Mouse (Mus musculus) heart, embryonic 15.5 days (tissue): ENCODE data around the gene Pakap. TPM values are rescaled to one million over a fixed set of nuclear protein-coding genes. Genes with fewer than 3 reads are reported as not detected.

Experiments used
- ATAC-seq: fragments of 200-750 bp; cut with Nextera tagmentation; replicated peaks from 2 replicates; pipeline ENCODE4 v1.8.0; 2017; ENCODE audit warnings: low read depth, moderate TSS enrichment; ENCODE audit not compliant: insufficient number of reproducible peaks, insufficient read depth, low FRiP score
- H3K27ac ChIP-seq: fragments of 300-500 bp; sonication (generic); 2 replicates; pipeline ENCODE4 v1.5.1; 2015; ENCODE audit warnings: mild to moderate bottlenecking, inconsistent platforms
- H3K27me3 ChIP-seq: fragments of 300-500 bp; sonication (generic); 2 replicates; pipeline ENCODE4 v1.6.1; 2015; ENCODE audit warnings: inconsistent platforms
- H3K36me3 ChIP-seq: fragments of 300-500 bp; sonication (generic); 2 replicates; pipeline ENCODE4 v1.6.1; 2015; ENCODE audit warnings: mild to moderate bottlenecking, inconsistent platforms
- H3K4me1 ChIP-seq: fragments of 300-500 bp; sonication (generic); replicated peaks from 2 replicates; pipeline ENCODE4 v1.6.1; 2015; ENCODE audit warnings: inconsistent platforms
- H3K4me2 ChIP-seq: fragments of 300-500 bp; sonication (generic); 2 replicates; pipeline ENCODE4 v1.6.1; 2015; ENCODE audit warnings: inconsistent platforms, mild to moderate bottlenecking, moderate library complexity
- H3K4me3 ChIP-seq: fragments of 300-500 bp; sonication (generic); 2 replicates; pipeline ENCODE4 v1.5.1; 2015; ENCODE audit warnings: mild to moderate bottlenecking, inconsistent platforms
- H3K9ac ChIP-seq: fragments of 300-500 bp; sonication (generic); 2 replicates; pipeline ENCODE4 v1.6.1; 2015; ENCODE audit warnings: mild to moderate bottlenecking, inconsistent platforms
- H3K9me3 ChIP-seq: fragments of 300-500 bp; sonication (generic); replicated peaks from 2 replicates; pipeline ENCODE4 v1.6.1; 2016; ENCODE audit warnings: inconsistent platforms
- WGBS: fragments of 180-500 bp; shearing (Covaris S2); methylation state at CpG from one replicate; pipeline ENCODE4 v1.1.7; 2015; ENCODE audit warnings: mixed read lengths; 5-methylcytosine and 5-hydroxymethylcytosine counted together
- polyA plus RNA-seq: library from polyadenylated mRNA; unstranded; fragments of >200 nt; fragmentation: Nextera tagmentation; extraction: Ambion mirVana; gene quantifications from 2 replicates; pipeline ENCODE4 v1.2.1, GENCODE M21; 2015

The Pakap gene
- polyA plus RNA-seq, 1 experiment from 2014 or later = 57.8 TPM

- 72% methylated on average over 5 of the region's 5 CpGs for WGBS
- ATAC-seq = no peak
- Histone ChIP-seq H3K4me2 (no peak overlapping the region), H3K9ac (no peak overlapping the region), H3K4me1 (no peaks in the 10 kb centered on the region), H3K36me3 (peaks cover 35% of the 10 kb centered on the region; the same call in 1 of the 2 replicates), H3K9me3 (no peaks in the 10 kb centered on the region), H3K4me3 (no peak overlapping the region), H3K27me3 (no peaks in the 10 kb centered on the region), H3K27ac (0 out of 2 replicates have a peak overlapping the region, but pooled peaks have one; percentile 14)
Observed at GRCm38 (mm10) chr4:57694356-57695136, 126.6 kb downstream of the Pakap start.

GRCm38 (mm10) chr4:57696955-57697354, 129.0 kb downstream of the Pakap start:
- peaks cover 20% of the 10 kb centered on the region; the same call in 1 of the 2 replicates for H3K36me3 ChIP-seq
- no peak overlapping the region for H3K27ac ChIP-seq
- H3K4me3 ChIP-seq = no peak overlapping the region
- no peak for ATAC-seq
- no peaks in the 10 kb centered on the region for H3K9me3 ChIP-seq
- no peaks in the 10 kb centered on the region for H3K27me3 ChIP-seq
- H3K4me1 ChIP-seq = no peaks in the 10 kb centered on the region
- no peak overlapping the region for H3K4me2 ChIP-seq
- 92% methylated on average over 11 of the region's 11 CpGs for WGBS
- no peak overlapping the region for H3K9ac ChIP-seq

GRCm38 (mm10) chr4:57697918-57698611, 130.1 kb downstream of the Pakap start:
- Histone ChIP-seq H3K27ac (no peak overlapping the region), H3K4me3 (no peak overlapping the region), H3K36me3 (peaks cover 20% of the 10 kb centered on the region; the same call in 1 of the 2 replicates), H3K9ac (no peak overlapping the region), H3K27me3 (no peaks in the 10 kb centered on the region), H3K4me1 (peaks cover 2% of the 10 kb centered on the region), H3K9me3 (no peaks in the 10 kb centered on the region), H3K4me2 (no peak overlapping the region)
- 85% methylated on average over 12 of the region's 12 CpGs for WGBS
- ATAC-seq = no peak

GRCm38 (mm10) chr4:57701576-57701975, 133.6 kb downstream of the Pakap start:
- 73% methylated on average over 5 of the region's 5 CpGs for WGBS
- H3K9me3 ChIP-seq = no peaks in the 10 kb centered on the region
- H3K36me3 ChIP-seq = no peaks in the 10 kb centered on the region; the same call in 1 of the 2 replicates

GRCm38 (mm10) chr4:57703574-57704470, 135.8 kb downstream of the Pakap start:
- no peaks in the 10 kb centered on the region for H3K27me3 ChIP-seq
- H3K27ac ChIP-seq = no peak overlapping the region
- H3K9ac ChIP-seq = no peak overlapping the region
- H3K36me3 ChIP-seq = no peaks in the 10 kb centered on the region; the same call in 1 of the 2 replicates
- H3K4me3 ChIP-seq = no peak overlapping the region
- no peak overlapping the region for H3K4me2 ChIP-seq
- 74% methylated on average over 11 of the region's 11 CpGs for whole genome bisulfite sequencing
- peaks cover 5% of the 10 kb centered on the region for H3K4me1 ChIP-seq
- H3K9me3 ChIP-seq = no peaks in the 10 kb centered on the region
- no peak for ATAC-seq

More at GRCm38 (mm10) chr4:57701576-57701975, 133.6 kb downstream of the Pakap start:
- H3K4me3 ChIP-seq = no peak overlapping the region
- H3K9ac ChIP-seq = no peak overlapping the region
- no peaks in the 10 kb centered on the region for H3K27me3 ChIP-seq
- peaks cover 5% of the 10 kb centered on the region for H3K4me1 ChIP-seq
- H3K4me2 ChIP-seq = no peak overlapping the region
- ATAC-seq = no peak
- no peak overlapping the region for H3K27ac ChIP-seq

- Histone ChIP-seq H3K4me1 (peaks cover 5% of the 10 kb centered on the region), H3K9ac (no peak overlapping the region), H3K4me3 (no peak overlapping the region), H3K27ac (no peak overlapping the region), H3K9me3 (no peaks in the 10 kb centered on the region), H3K4me2 (no peak overlapping the region), H3K36me3 (peaks cover 3% of the 10 kb centered on the region; the same call in 1 of the 2 replicates), H3K27me3 (no peaks in the 10 kb centered on the region)
- no peak for ATAC-seq
- 91% methylated on average over 7 of the region's 7 CpGs for WGBS
Observed at GRCm38 (mm10) chr4:57704575-57704974, 136.6 kb downstream of the Pakap start.

- Histone ChIP-seq H3K4me2 (no peak overlapping the region), H3K9ac (no peak overlapping the region), H3K36me3 (peaks cover 2% of the 10 kb centered on the region; the same call in 1 of the 2 replicates), H3K9me3 (no peaks in the 10 kb centered on the region), H3K27me3 (no peaks in the 10 kb centered on the region), H3K4me3 (no peak overlapping the region), H3K27ac (no peak overlapping the region), H3K4me1 (peaks cover 7% of the 10 kb centered on the region)
- ATAC-seq = no peak
Observed at GRCm38 (mm10) chr4:57715849-57716248, 147.9 kb downstream of the Pakap start.

- Histone ChIP-seq H3K4me3 (no peak overlapping the region), H3K36me3 (no peaks in the 10 kb centered on the region), H3K9me3 (no peaks in the 10 kb centered on the region), H3K27ac (no peak overlapping the region), H3K9ac (no peak overlapping the region), H3K4me2 (no peak overlapping the region), H3K4me1 (peaks cover 8% of the 10 kb centered on the region), H3K27me3 (no peaks in the 10 kb centered on the region)
- 55% methylated on average over 4 of the region's 4 CpGs for WGBS
- no peak for ATAC-seq
Observed at GRCm38 (mm10) chr4:57716735-57717134, 148.8 kb downstream of the Pakap start.

- 89% methylated on average over 9 of the region's 9 CpGs for WGBS
- no peaks in the 10 kb centered on the region for H3K9me3 ChIP-seq
- H3K27me3 ChIP-seq = no peaks in the 10 kb centered on the region
- no peak within 1 kb of the TSS for H3K27ac ChIP-seq
- peaks cover 8% of the 10 kb centered on the region for H3K4me1 ChIP-seq
- H3K36me3 ChIP-seq = no peaks in the 10 kb centered on the region
- H3K4me2 ChIP-seq = no peak within 1 kb of the TSS
- no peak within 1 kb of the TSS for H3K9ac ChIP-seq
- no peak within 1 kb of the TSS for H3K4me3 ChIP-seq
- no peak for ATAC-seq
Observed at GRCm38 (mm10) chr4:57717354-57717753, 149.4 kb downstream of the Pakap start, which contains the start of gene Akap2. Gene Akap2, plus strand, starts transcription at chr4:57717657.

- no peak overlapping the region for H3K4me2 ChIP-seq
- 84% methylated on average over 1 of the region's 1 CpGs for WGBS
- peaks cover 13% of the 10 kb centered on the region for H3K4me1 ChIP-seq
- no peaks in the 10 kb centered on the region for H3K27me3 ChIP-seq
- no peak overlapping the region for H3K9ac ChIP-seq
- no peak overlapping the region for H3K27ac ChIP-seq
- H3K4me3 ChIP-seq = no peak overlapping the region
- no peaks in the 10 kb centered on the region for H3K9me3 ChIP-seq
- no peaks in the 10 kb centered on the region for H3K36me3 ChIP-seq
- no peak for ATAC-seq
Observed at GRCm38 (mm10) chr4:57719370-57719769, 151.4 kb downstream of the Pakap start.

- H3K4me1 ChIP-seq = peaks cover 13% of the 10 kb centered on the region
- H3K27me3 ChIP-seq = no peaks in the 10 kb centered on the region
- H3K27ac ChIP-seq = peak overlapping the region; percentile 11
- H3K36me3 ChIP-seq = no peaks in the 10 kb centered on the region
- H3K9me3 ChIP-seq = no peaks in the 10 kb centered on the region
- ATAC-seq = no peak
- H3K9ac ChIP-seq = no peak overlapping the region
- WGBS = 47% methylated on average over 7 of the region's 7 CpGs
- no peak overlapping the region for H3K4me3 ChIP-seq
- H3K4me2 ChIP-seq = no peak overlapping the region
Observed at GRCm38 (mm10) chr4:57720869-57721361, 152.9 kb downstream of the Pakap start.
